Mouse (Mus musculus): ENCODE results near the gene Gm49388.

DNA sequence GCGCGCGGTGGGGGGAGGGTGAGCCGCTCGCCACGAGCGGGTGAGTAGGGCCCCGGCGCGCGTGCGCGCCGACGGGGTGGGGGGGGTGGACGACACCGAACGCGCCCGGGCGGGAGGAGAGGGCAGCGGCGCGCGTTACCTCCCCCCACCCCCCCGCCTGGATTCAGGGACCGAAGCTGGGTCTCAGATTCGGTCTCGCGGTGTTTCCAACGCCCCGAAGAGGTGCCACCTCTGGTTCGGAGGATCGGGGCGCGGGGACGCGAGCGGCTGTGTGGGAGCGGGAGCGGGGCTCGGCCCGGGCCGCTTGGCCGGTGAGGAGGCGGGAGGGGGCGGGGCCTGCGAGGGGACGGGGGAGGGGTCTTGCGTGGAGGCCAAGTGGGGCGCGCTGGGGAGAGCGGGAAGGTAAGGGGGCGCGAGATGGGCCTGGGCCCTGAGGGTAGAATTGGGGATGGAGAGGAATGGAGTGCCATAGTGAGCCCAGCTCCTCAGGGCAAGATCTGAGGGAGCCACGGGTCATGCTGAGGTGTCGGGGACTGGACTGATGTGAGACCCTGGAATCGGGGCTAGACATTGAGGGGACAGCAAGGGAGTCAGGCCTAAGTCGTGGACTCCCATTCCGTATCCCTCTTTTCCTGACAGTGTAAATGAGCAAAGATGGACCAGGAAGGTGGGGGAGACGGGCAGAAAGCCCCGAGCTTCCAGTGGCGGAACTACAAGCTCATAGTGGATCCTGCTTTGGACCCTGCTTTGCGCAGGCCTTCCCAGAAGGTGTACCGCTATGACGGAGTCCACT is 7.7 kb upstream of the Gm49388 start:
- TF ChIP-seq CTCF (IDR thresholded peaks at IDR 0.05; ENCODE audit: low read depth): no peak
- TF ChIP-seq EP300 (IDR thresholded peaks at IDR 0.05; ENCODE audit: low read depth): no peak

Data from liver, postnatal 0 days (tissue).